Mouse (Mus musculus): ENCODE data around the gene Xrcc5. TPM values are rescaled to one million over a fixed set of nuclear protein-coding genes. Genes with fewer than 3 reads are reported as not detected.

Xrcc5 gene
- polyA plus RNA-seq, 1 experiment = 4.7 TPM

DNA sequence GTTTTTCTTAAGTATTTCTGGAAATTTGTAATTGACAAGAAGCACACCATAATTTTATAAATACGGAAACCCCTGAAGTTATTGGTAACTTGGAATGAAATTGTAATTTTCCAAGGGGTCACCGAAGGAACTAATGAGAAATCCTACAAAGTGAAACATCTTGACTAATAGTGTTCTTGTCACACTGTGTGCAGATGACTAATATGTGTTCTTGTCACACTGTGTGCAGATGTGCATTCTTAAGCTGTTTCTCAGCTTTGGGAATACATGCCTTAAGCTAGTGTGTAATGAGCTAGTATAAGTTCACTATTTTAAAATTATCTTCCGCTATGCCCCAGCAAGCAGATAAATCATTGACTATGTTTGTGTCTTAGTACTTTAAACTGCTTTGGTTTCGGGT, 16.0 kb downstream of the Xrcc5 start:
- no peaks in the 10 kb centered on the region for H3K27me3 ChIP-seq (ENCODE audit: control insufficient read depth, insufficient read depth, low read length)
- peaks cover 18% of the 10 kb centered on the region for H3K36me3 ChIP-seq (ENCODE audit: control insufficient read depth, insufficient read depth, low read length)
- no peak for TF ChIP-seq CTCF (IDR thresholded peaks at IDR 0.05; ENCODE audit: borderline replicate concordance, control insufficient read depth, extremely low read depth, insufficient read depth, low read length, poor library complexity)
- no peak for TF ChIP-seq POLR2A (IDR thresholded peaks at IDR 0.05; ENCODE audit: control insufficient read depth, extremely low read depth, insufficient read depth, low read length, poor library complexity)
- 96% methylated on average over 4 of the region's 4 CpGs for WGBS
- no peak for DNase-seq
- H3K27ac ChIP-seq (ENCODE audit: control insufficient read depth, insufficient read depth, low read length) = no peak overlapping the region
- H3K4me1 ChIP-seq (replicated peaks; ENCODE audit: control insufficient read depth, insufficient read depth, low read length) = no peaks in the 10 kb centered on the region
- H3K4me3 ChIP-seq (ENCODE audit: control insufficient read depth, insufficient read depth, low read length) = no peak overlapping the region

DNA sequence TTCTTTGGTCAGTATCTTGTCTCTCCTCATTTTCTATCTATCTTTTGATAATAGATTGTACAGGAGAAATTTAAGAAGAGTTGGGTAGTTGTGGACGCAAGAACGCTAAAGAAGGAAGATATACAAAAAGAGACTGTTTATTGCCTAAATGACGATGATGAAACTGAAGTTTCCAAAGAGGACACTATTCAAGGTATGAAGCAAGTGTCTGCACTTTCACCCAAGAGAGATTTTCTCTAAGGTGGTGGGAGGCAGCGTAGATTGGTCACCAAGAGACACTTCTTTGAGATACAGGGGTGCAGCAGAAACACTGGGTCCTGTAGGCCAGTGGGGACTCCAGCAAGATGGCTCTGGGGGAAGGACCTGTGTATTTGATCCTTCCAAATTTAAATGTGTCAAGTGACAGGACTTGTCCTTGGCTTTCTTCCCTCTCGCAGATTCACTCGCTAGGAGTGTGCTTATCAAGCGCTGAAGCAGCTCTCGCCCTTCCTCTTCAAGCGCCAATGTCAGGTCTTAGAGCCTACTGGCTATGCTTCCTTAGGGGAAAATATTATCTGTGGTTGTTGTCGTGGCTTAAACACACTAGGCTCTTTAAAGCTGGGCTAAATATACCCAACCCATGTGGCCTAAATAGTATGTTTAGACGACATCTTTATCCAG, 19.1 kb downstream of the Xrcc5 start:
- no peak overlapping the region for H3K27ac ChIP-seq (ENCODE audit: control insufficient read depth, insufficient read depth, low read length)
- TF ChIP-seq POLR2A (IDR thresholded peaks at IDR 0.05; ENCODE audit: control insufficient read depth, extremely low read depth, insufficient read depth, low read length, poor library complexity) (no peak), CTCF (IDR thresholded peaks at IDR 0.05; ENCODE audit: borderline replicate concordance, control insufficient read depth, extremely low read depth, insufficient read depth, low read length, poor library complexity) (no peak)
- DNase-seq = no peak
- 97% methylated on average over 11 of the region's 11 CpGs for WGBS
- H3K36me3 ChIP-seq (ENCODE audit: control insufficient read depth, insufficient read depth, low read length) = peaks cover 3% of the 10 kb centered on the region; the same call in 1 of the 2 replicates
- no peaks in the 10 kb centered on the region for H3K4me1 ChIP-seq (replicated peaks; ENCODE audit: control insufficient read depth, insufficient read depth, low read length)
- H3K27me3 ChIP-seq (ENCODE audit: control insufficient read depth, insufficient read depth, low read length) = no peaks in the 10 kb centered on the region
- no peak overlapping the region for H3K4me3 ChIP-seq (ENCODE audit: control insufficient read depth, insufficient read depth, low read length)

DNA sequence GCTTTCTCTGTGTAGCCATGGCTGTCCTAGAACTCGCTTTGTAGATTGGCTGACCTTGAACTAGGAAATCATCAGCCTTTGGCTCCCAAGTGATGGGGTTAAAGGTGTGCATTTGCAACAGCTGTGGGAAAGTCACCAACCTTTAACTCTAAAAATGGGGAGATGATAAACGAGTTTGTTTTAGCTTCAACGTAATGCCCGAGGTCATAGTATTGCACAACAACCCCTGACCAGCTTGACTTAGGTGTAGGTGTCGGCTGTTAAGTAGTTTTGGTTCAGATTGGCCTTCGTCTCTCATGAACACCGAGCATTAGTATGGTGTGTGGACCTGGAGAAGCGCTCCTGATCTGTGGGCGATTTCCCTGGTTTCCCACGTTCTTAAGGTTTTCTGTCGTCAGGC, 27.6 kb downstream of the Xrcc5 start:
- TF ChIP-seq CTCF (IDR thresholded peaks at IDR 0.05; ENCODE audit: borderline replicate concordance, control insufficient read depth, extremely low read depth, insufficient read depth, low read length, poor library complexity) = no peak
- TF ChIP-seq POLR2A (IDR thresholded peaks at IDR 0.05; ENCODE audit: control insufficient read depth, extremely low read depth, insufficient read depth, low read length, poor library complexity) = no peak
- no peaks in the 10 kb centered on the region for H3K27me3 ChIP-seq (ENCODE audit: control insufficient read depth, insufficient read depth, low read length)
- no peak for DNase-seq
- WGBS = 95% methylated on average over 11 of the region's 11 CpGs
- no peak overlapping the region for H3K27ac ChIP-seq (ENCODE audit: control insufficient read depth, insufficient read depth, low read length)
- no peak overlapping the region for H3K4me3 ChIP-seq (ENCODE audit: control insufficient read depth, insufficient read depth, low read length)
- H3K36me3 ChIP-seq (ENCODE audit: control insufficient read depth, insufficient read depth, low read length) = peaks cover 7% of the 10 kb centered on the region
- no peaks in the 10 kb centered on the region for H3K4me1 ChIP-seq (replicated peaks; ENCODE audit: control insufficient read depth, insufficient read depth, low read length)

DNA sequence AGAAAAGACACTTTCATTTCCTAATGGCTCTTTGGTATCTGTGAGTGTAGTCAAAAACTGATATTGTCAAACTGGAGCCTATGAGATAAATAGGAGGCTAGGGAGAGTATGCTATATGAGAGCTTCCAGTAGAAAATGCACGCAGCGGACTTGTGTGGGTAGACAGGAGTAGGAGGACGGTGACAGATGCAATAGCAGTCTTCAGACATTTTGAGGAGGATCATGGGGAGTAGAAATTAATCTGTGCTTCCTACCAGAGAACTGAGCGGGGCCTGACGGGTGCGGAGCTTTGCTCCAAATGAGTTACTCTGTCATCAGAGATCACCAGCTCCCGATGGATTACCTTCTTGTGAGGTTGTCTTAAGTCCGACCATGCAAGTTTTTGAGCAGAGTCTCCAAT, 29.6 kb downstream of the Xrcc5 start:
- WGBS = 97% methylated on average over 8 of the region's 8 CpGs
- DNase-seq = no peak
- Histone ChIP-seq H3K4me3 (ENCODE audit: control insufficient read depth, insufficient read depth, low read length) (no peak overlapping the region), H3K27me3 (ENCODE audit: control insufficient read depth, insufficient read depth, low read length) (no peaks in the 10 kb centered on the region), H3K27ac (ENCODE audit: control insufficient read depth, insufficient read depth, low read length) (no peak overlapping the region), H3K36me3 (ENCODE audit: control insufficient read depth, insufficient read depth, low read length) (peaks cover 13% of the 10 kb centered on the region), H3K4me1 (replicated peaks; ENCODE audit: control insufficient read depth, insufficient read depth, low read length) (no peaks in the 10 kb centered on the region)
- TF ChIP-seq CTCF (IDR thresholded peaks at IDR 0.05; ENCODE audit: borderline replicate concordance, control insufficient read depth, extremely low read depth, insufficient read depth, low read length, poor library complexity) = no peak
- TF ChIP-seq POLR2A (IDR thresholded peaks at IDR 0.05; ENCODE audit: control insufficient read depth, extremely low read depth, insufficient read depth, low read length, poor library complexity) = no peak

DNA sequence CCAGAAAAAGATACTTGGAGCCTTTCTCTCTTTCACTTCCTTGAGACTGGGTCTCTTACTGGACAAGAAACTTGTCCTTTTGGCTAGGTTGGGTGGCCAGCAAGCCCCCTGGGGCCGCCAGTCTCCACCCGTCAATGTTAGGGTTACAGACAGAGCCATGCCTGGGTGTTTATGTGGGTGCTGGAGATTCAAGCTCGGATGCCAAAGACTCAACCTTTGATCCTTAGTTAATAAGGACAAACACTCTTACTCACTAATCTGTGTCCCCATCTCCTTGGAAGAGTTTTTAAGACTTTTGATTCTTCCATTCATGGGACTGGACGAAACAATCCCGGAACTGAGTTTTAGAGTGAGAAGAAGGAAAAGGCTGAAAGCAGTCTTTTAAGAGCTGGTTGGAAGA, 31.1 kb downstream of the Xrcc5 start:
- Histone ChIP-seq H3K27ac (ENCODE audit: control insufficient read depth, insufficient read depth, low read length) (no peak overlapping the region), H3K4me1 (replicated peaks; ENCODE audit: control insufficient read depth, insufficient read depth, low read length) (no peaks in the 10 kb centered on the region), H3K4me3 (ENCODE audit: control insufficient read depth, insufficient read depth, low read length) (no peak overlapping the region), H3K36me3 (ENCODE audit: control insufficient read depth, insufficient read depth, low read length) (peaks cover 17% of the 10 kb centered on the region), H3K27me3 (ENCODE audit: control insufficient read depth, insufficient read depth, low read length) (no peaks in the 10 kb centered on the region)
- 94% methylated on average over 5 of the region's 5 CpGs for WGBS
- no peak for TF ChIP-seq CTCF (IDR thresholded peaks at IDR 0.05; ENCODE audit: borderline replicate concordance, control insufficient read depth, extremely low read depth, insufficient read depth, low read length, poor library complexity)
- no peak for TF ChIP-seq POLR2A (IDR thresholded peaks at IDR 0.05; ENCODE audit: control insufficient read depth, extremely low read depth, insufficient read depth, low read length, poor library complexity)
- no peak for DNase-seq

DNA sequence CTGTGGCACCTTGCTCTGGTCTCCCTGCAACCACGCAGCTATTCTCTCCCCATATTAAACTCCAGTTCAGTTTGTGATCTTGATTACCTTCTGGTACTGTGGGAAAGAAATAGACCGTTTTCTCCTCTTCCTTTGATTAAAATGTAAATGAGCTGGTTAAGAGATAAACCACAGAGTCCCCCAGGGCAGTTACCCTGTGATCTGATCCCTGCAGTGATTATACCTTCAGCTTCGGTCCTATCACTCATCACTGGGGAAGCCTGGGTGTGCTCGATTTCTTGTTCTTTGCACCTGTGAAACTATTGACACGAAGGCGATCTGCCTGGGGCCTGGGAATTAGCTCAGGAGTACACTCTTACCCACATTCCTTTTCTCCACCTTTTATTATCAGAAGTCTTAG, 40.7 kb downstream of the Xrcc5 start:
- DNase-seq = no peak
- H3K4me1 ChIP-seq (replicated peaks; ENCODE audit: control insufficient read depth, insufficient read depth, low read length) = no peaks in the 10 kb centered on the region
- TF ChIP-seq CTCF (IDR thresholded peaks at IDR 0.05; ENCODE audit: borderline replicate concordance, control insufficient read depth, extremely low read depth, insufficient read depth, low read length, poor library complexity) = no peak
- no peak for TF ChIP-seq POLR2A (IDR thresholded peaks at IDR 0.05; ENCODE audit: control insufficient read depth, extremely low read depth, insufficient read depth, low read length, poor library complexity)
- H3K36me3 ChIP-seq (ENCODE audit: control insufficient read depth, insufficient read depth, low read length) = peaks cover 5% of the 10 kb centered on the region; the same call in 1 of the 2 replicates
- WGBS = 70% methylated on average over 6 of the region's 6 CpGs
- no peak overlapping the region for H3K4me3 ChIP-seq (ENCODE audit: control insufficient read depth, insufficient read depth, low read length)
- H3K27ac ChIP-seq (ENCODE audit: control insufficient read depth, insufficient read depth, low read length) = no peak overlapping the region
- H3K27me3 ChIP-seq (ENCODE audit: control insufficient read depth, insufficient read depth, low read length) = no peaks in the 10 kb centered on the region

GRCm38 (mm10) chr1:72354856-72355255, 47.6 kb downstream of the Xrcc5 start:
- no peaks in the 10 kb centered on the region for H3K4me1 ChIP-seq (replicated peaks; ENCODE audit: control insufficient read depth, insufficient read depth, low read length)
- H3K36me3 ChIP-seq (ENCODE audit: control insufficient read depth, insufficient read depth, low read length) = no peaks in the 10 kb centered on the region
- TF ChIP-seq POLR2A (IDR thresholded peaks at IDR 0.05; ENCODE audit: control insufficient read depth, extremely low read depth, insufficient read depth, low read length, poor library complexity) (no peak), CTCF (IDR thresholded peaks at IDR 0.05; ENCODE audit: borderline replicate concordance, control insufficient read depth, extremely low read depth, insufficient read depth, low read length, poor library complexity) (no peak)
- no peak overlapping the region for H3K27ac ChIP-seq (ENCODE audit: control insufficient read depth, insufficient read depth, low read length)
- 97% methylated on average over 2 of the region's 2 CpGs for WGBS
- H3K27me3 ChIP-seq (ENCODE audit: control insufficient read depth, insufficient read depth, low read length) = no peaks in the 10 kb centered on the region
- DNase-seq = no peak
- no peak overlapping the region for H3K4me3 ChIP-seq (ENCODE audit: control insufficient read depth, insufficient read depth, low read length)

Measured in thymus, adult 2 months (tissue).